Mouse (Mus musculus) neural tube, embryonic 15.5 days (tissue): ENCODE measurements at regions not wholly inside any gene's neighbourhood (a gene's known extent, or its start where the extent isn't known, plus 50 kb on each side); places are given as distances from the start of the nearest gene placed in this dataset.

Experiments
- ATAC-seq: fragments of 200-750 bp; cut with Nextera tagmentation; 2 replicates; pipeline ENCODE4 v1.8.0; 2017; ENCODE audit warnings: mild to moderate bottlenecking, moderate TSS enrichment, moderate library complexity; ENCODE audit not compliant: low FRiP score
- H3K27ac ChIP-seq: fragments of 300-500 bp; sonication (generic); replicated peaks from 2 replicates; pipeline ENCODE4 v1.5.1; 2015; ENCODE audit warnings: mild to moderate bottlenecking, inconsistent platforms
- H3K27me3 ChIP-seq: fragments of 300-500 bp; sonication (generic); replicated peaks from 2 replicates; pipeline ENCODE4 v1.6.1; 2015; ENCODE audit warnings: inconsistent platforms
- H3K36me3 ChIP-seq: fragments of 300-500 bp; sonication (generic); 2 replicates; pipeline ENCODE4 v1.6.1; 2015; ENCODE audit warnings: inconsistent platforms
- H3K4me1 ChIP-seq: fragments of 300-500 bp; sonication (generic); 2 replicates; pipeline ENCODE4 v1.6.1; 2015; ENCODE audit warnings: inconsistent platforms
- H3K4me2 ChIP-seq: fragments of 300-500 bp; sonication (generic); 2 replicates; pipeline ENCODE4 v1.6.1; 2015; ENCODE audit warnings: inconsistent platforms, mild to moderate bottlenecking, moderate library complexity
- H3K4me3 ChIP-seq: fragments of 300-500 bp; sonication (generic); replicated peaks from 2 replicates; pipeline ENCODE4 v1.5.1; 2015; ENCODE audit warnings: mild to moderate bottlenecking, inconsistent platforms
- H3K9ac ChIP-seq: fragments of 300-500 bp; sonication (generic); replicated peaks from 2 replicates; pipeline ENCODE4 v1.6.1; 2015; ENCODE audit warnings: mild to moderate bottlenecking, inconsistent platforms
- H3K9me3 ChIP-seq: fragments of 300-500 bp; sonication (generic); replicated peaks from 2 replicates; pipeline ENCODE4 v1.6.1; 2016; ENCODE audit warnings: inconsistent platforms
- WGBS: fragments of 180-500 bp; shearing (Covaris S2); methylation state at CpG from one replicate; pipeline ENCODE4 v1.1.7; 2015; ENCODE audit warnings: mixed read lengths; 5-methylcytosine and 5-hydroxymethylcytosine counted together

GRCm38 (mm10) chr1:133549816-133550215, 60.3 kb downstream of the Snrpe start:
- Histone ChIP-seq H3K27ac (no peak overlapping the region), H3K27me3 (no peaks in the 10 kb centered on the region), H3K36me3 (no peaks in the 10 kb centered on the region), H3K4me1 (no peaks in the 10 kb centered on the region), H3K4me3 (no peak overlapping the region), H3K9ac (no peak overlapping the region), H3K9me3 (no peaks in the 10 kb centered on the region), H3K4me2 (no peak overlapping the region)
- 87% methylated on average over 10 of the region's 10 CpGs for WGBS
- ATAC-seq = no peak

- H3K4me3 ChIP-seq = no peak overlapping the region
- no peak overlapping the region for H3K27ac ChIP-seq
- H3K9me3 ChIP-seq = no peaks in the 10 kb centered on the region
- no peaks in the 10 kb centered on the region for H3K36me3 ChIP-seq
- H3K4me2 ChIP-seq = no peak overlapping the region
- H3K9ac ChIP-seq = no peak overlapping the region
- no peaks in the 10 kb centered on the region for H3K27me3 ChIP-seq
- no peak for ATAC-seq
- WGBS = 39% methylated on average over 2 of the region's 2 CpGs
- no peaks in the 10 kb centered on the region for H3K4me1 ChIP-seq
These were observed 61.1 kb downstream of the Snrpe start for GRCm38 (mm10) chr1:133548971-133549370.

- Histone ChIP-seq H3K4me1 (no peaks in the 10 kb centered on the region), H3K4me2 (no peak overlapping the region), H3K27me3 (no peaks in the 10 kb centered on the region), H3K4me3 (no peak overlapping the region), H3K36me3 (no peaks in the 10 kb centered on the region), H3K9ac (no peak overlapping the region), H3K9me3 (no peaks in the 10 kb centered on the region), H3K27ac (no peak overlapping the region)
- no peak for ATAC-seq
- 80% methylated on average over 3 of the region's 3 CpGs for WGBS
These were observed 62.5 kb downstream of the Snrpe start for GRCm38 (mm10) chr1:133547541-133547940.

- Histone ChIP-seq H3K27ac (no peak overlapping the region), H3K4me2 (no peak overlapping the region), H3K4me3 (no peak overlapping the region), H3K36me3 (no peaks in the 10 kb centered on the region), H3K9ac (no peak overlapping the region), H3K27me3 (no peaks in the 10 kb centered on the region), H3K9me3 (no peaks in the 10 kb centered on the region), H3K4me1 (no peaks in the 10 kb centered on the region)
- no peak for ATAC-seq
- 90% methylated on average over 9 of the region's 9 CpGs for WGBS
These were observed 65.1 kb downstream of the Snrpe start for GRCm38 (mm10) chr1:133544996-133545395.

- no peaks in the 10 kb centered on the region for H3K4me1 ChIP-seq
- no peak overlapping the region for H3K9ac ChIP-seq
- no peak overlapping the region for H3K27ac ChIP-seq
- no peaks in the 10 kb centered on the region for H3K36me3 ChIP-seq
- H3K4me2 ChIP-seq = no peak overlapping the region
- no peaks in the 10 kb centered on the region for H3K27me3 ChIP-seq
- 86% methylated on average over 10 of the region's 10 CpGs for WGBS
- no peaks in the 10 kb centered on the region for H3K9me3 ChIP-seq
- ATAC-seq = no peak
- H3K4me3 ChIP-seq = no peak overlapping the region
These were observed 66.3 kb downstream of the Snrpe start for GRCm38 (mm10) chr1:133543751-133544150.

- Histone ChIP-seq H3K36me3 (no peaks in the 10 kb centered on the region), H3K9ac (no peak overlapping the region), H3K9me3 (no peaks in the 10 kb centered on the region), H3K4me1 (no peaks in the 10 kb centered on the region), H3K27me3 (no peaks in the 10 kb centered on the region), H3K4me3 (no peak overlapping the region), H3K4me2 (no peak overlapping the region), H3K27ac (no peak overlapping the region)
- WGBS = 78% methylated on average over 15 of the region's 15 CpGs
- no peak for ATAC-seq
These were observed 67.9 kb downstream of the Snrpe start for GRCm38 (mm10) chr1:133541996-133542775.

GRCm38 (mm10) chr1:133530698-133531097, 79.4 kb downstream of the Snrpe start:
- Histone ChIP-seq H3K4me3 (no peak overlapping the region), H3K27me3 (no peaks in the 10 kb centered on the region), H3K9me3 (no peaks in the 10 kb centered on the region), H3K4me2 (no peak overlapping the region), H3K27ac (no peak overlapping the region), H3K4me1 (no peaks in the 10 kb centered on the region), H3K36me3 (no peaks in the 10 kb centered on the region), H3K9ac (no peak overlapping the region)
- ATAC-seq = no peak

GRCm38 (mm10) chr1:133529817-133530216, 80.3 kb downstream of the Snrpe start:
- H3K27me3 ChIP-seq = no peaks in the 10 kb centered on the region
- no peak overlapping the region for H3K9ac ChIP-seq
- no peak overlapping the region for H3K27ac ChIP-seq
- no peaks in the 10 kb centered on the region for H3K9me3 ChIP-seq
- no peak overlapping the region for H3K4me3 ChIP-seq
- H3K4me1 ChIP-seq = no peaks in the 10 kb centered on the region
- no peak for ATAC-seq
- no peak overlapping the region for H3K4me2 ChIP-seq
- 95% methylated on average over 10 of the region's 10 CpGs for WGBS
- no peaks in the 10 kb centered on the region for H3K36me3 ChIP-seq

GRCm38 (mm10) chr1:133527651-133528385, 82.3 kb downstream of the Snrpe start:
- no peak overlapping the region for H3K4me3 ChIP-seq
- no peaks in the 10 kb centered on the region for H3K4me1 ChIP-seq
- no peak overlapping the region for H3K9ac ChIP-seq
- WGBS = 54% methylated on average over 7 of the region's 7 CpGs
- H3K27me3 ChIP-seq = no peaks in the 10 kb centered on the region
- H3K9me3 ChIP-seq = no peaks in the 10 kb centered on the region
- H3K4me2 ChIP-seq = no peak overlapping the region
- H3K36me3 ChIP-seq = no peaks in the 10 kb centered on the region
- ATAC-seq = no peak
- H3K27ac ChIP-seq = no peak overlapping the region

- Histone ChIP-seq H3K36me3 (no peaks in the 10 kb centered on the region), H3K27me3 (no peaks in the 10 kb centered on the region), H3K4me3 (no peak overlapping the region), H3K4me2 (no peak overlapping the region), H3K27ac (no peak overlapping the region), H3K9me3 (no peaks in the 10 kb centered on the region), H3K4me1 (no peaks in the 10 kb centered on the region), H3K9ac (no peak overlapping the region)
- 100% methylated on average over 1 of the region's 1 CpGs for WGBS
- no peak for ATAC-seq
These were observed 87.3 kb downstream of the Snrpe start for GRCm38 (mm10) chr1:133522825-133523224.

GRCm38 (mm10) chr1:133520652-133521051, 89.4 kb downstream of the Snrpe start:
- 88% methylated on average over 8 of the region's 8 CpGs for WGBS
- no peak overlapping the region for H3K9ac ChIP-seq
- H3K27ac ChIP-seq = no peak overlapping the region
- H3K4me1 ChIP-seq = no peaks in the 10 kb centered on the region
- no peak overlapping the region for H3K4me3 ChIP-seq
- H3K27me3 ChIP-seq = no peaks in the 10 kb centered on the region
- H3K4me2 ChIP-seq = no peak overlapping the region
- ATAC-seq = no peak
- no peaks in the 10 kb centered on the region for H3K9me3 ChIP-seq
- H3K36me3 ChIP-seq = no peaks in the 10 kb centered on the region

GRCm38 (mm10) chr1:133517020-133517419, 92.8 kb upstream of the Sox13 start:
- no peak for ATAC-seq
- no peak overlapping the region for H3K9ac ChIP-seq
- no peaks in the 10 kb centered on the region for H3K27me3 ChIP-seq
- H3K9me3 ChIP-seq = no peaks in the 10 kb centered on the region
- H3K27ac ChIP-seq = no peak overlapping the region
- no peaks in the 10 kb centered on the region for H3K4me1 ChIP-seq
- no peak overlapping the region for H3K4me2 ChIP-seq
- H3K4me3 ChIP-seq = no peak overlapping the region
- H3K36me3 ChIP-seq = no peaks in the 10 kb centered on the region
- WGBS = 96% methylated on average over 5 of the region's 5 CpGs
